Mouse (Mus musculus) cerebellum, adult 2 months (tissue): ENCODE results near the gene Ptger4. TPM values are rescaled to one million over a fixed set of nuclear protein-coding genes. Genes with fewer than 3 reads are reported as not detected.

Experiments used
- DNase-seq, 2 experiments: peaks; one replicate each; pipeline ENCODE4 v3.0.0; 2021
- H3K27ac ChIP-seq: fragments of 200-500 bp; 2 replicates; pipeline ENCODE4 v1.5.1; 2012; ENCODE audit warnings: low read length, control low read depth, inconsistent platforms; ENCODE audit not compliant: insufficient read depth
- H3K27me3 ChIP-seq: fragments of 200-500 bp; 2 replicates; pipeline ENCODE4 v1.6.1; 2012; ENCODE audit warnings: inconsistent platforms, mild to moderate bottlenecking, low read length, moderate library complexity; ENCODE audit not compliant: control insufficient read depth, insufficient read depth
- H3K4me1 ChIP-seq: fragments of 200-500 bp; 2 replicates; pipeline ENCODE4 v1.6.1; 2011; ENCODE audit warnings: low read length; ENCODE audit not compliant: control insufficient read depth, insufficient read depth
- H3K4me3 ChIP-seq: fragments of 200-500 bp; replicated peaks from 2 replicates; pipeline ENCODE3; 2011; ENCODE audit warnings: mild to moderate bottlenecking, low read depth, low read length, control low read depth; ENCODE audit not compliant: insufficient read depth
- CTCF ChIP-seq: fragments of 200-500 bp; IDR thresholded peaks from 2 replicates; pipeline ENCODE4 v1.5.1; 2011; ENCODE audit warnings: low read depth, mild to moderate bottlenecking, control low read depth, low read length, moderate library complexity, borderline replicate concordance; ENCODE audit not compliant: insufficient read depth
- POLR2A ChIP-seq: fragments of 200-500 bp; IDR thresholded peaks from 2 replicates; pipeline ENCODE4 v1.6.1; 2011; ENCODE audit warnings: low read length, control low read depth, borderline replicate concordance; ENCODE audit not compliant: insufficient read depth
- WGBS: fragments of 180-500 bp; shearing (Covaris S2); methylation state at CpG from one replicate; pipeline ENCODE4 v1.1.7; 2018; 5-methylcytosine and 5-hydroxymethylcytosine counted together
- polyA plus RNA-seq: library from polyadenylated mRNA; depleted of rRNA; stranded (reverse); fragments of >200 nt; gene quantifications from 2 replicates; pipeline ENCODE4 v1.2.3, GENCODE M21; 2012; rRNA removed

The Ptger4 gene
- 1.1 and 1.2 TPM in 2 replicates for polyA plus RNA-seq

- no peak within 1 kb of the TSS for H3K27ac ChIP-seq
- H3K27me3 ChIP-seq, result no peaks in the 10 kb centered on the region
- no peak for TF ChIP-seq POLR2A
- TF ChIP-seq CTCF, result no peak
- H3K4me3 ChIP-seq, result peak within 1 kb of the TSS; percentile 57
- peak; percentile 56 to 57 for DNase-seq
- WGBS, result under 1% methylated on average over 61 of the region's 61 CpGs
- peaks cover 10% of the 10 kb centered on the region for H3K4me1 ChIP-seq
Observed at GRCm38 (mm10) chr15:5243959-5244905, at the start of gene Ptger4. Gene Ptger4 (minus strand): TSS chr15:5244187.

- 80% methylated on average over 8 of the region's 8 CpGs for WGBS
- DNase-seq, result no peak
- Histone ChIP-seq H3K27ac (no peak overlapping the region), H3K4me3 (no peak overlapping the region), H3K27me3 (no peaks in the 10 kb centered on the region), H3K4me1 (no peaks in the 10 kb centered on the region)
- no peak for TF ChIP-seq POLR2A
- no peak for TF ChIP-seq CTCF
Observed at GRCm38 (mm10) chr15:5288412-5288811, 44.4 kb upstream of the Ptger4 start.

GRCm38 (mm10) chr15:5287072-5287471, 43.1 kb upstream of the Ptger4 start:
- Histone ChIP-seq H3K4me3 (no peak overlapping the region), H3K4me1 (no peaks in the 10 kb centered on the region), H3K27me3 (no peaks in the 10 kb centered on the region), H3K27ac (no peak overlapping the region)
- 53% methylated on average over 5 of the region's 5 CpGs for WGBS
- TF ChIP-seq POLR2A, result no peak
- TF ChIP-seq CTCF, result no peak
- no peak for DNase-seq

GRCm38 (mm10) chr15:5281316-5281715, 37.3 kb upstream of the Ptger4 start:
- H3K4me3 ChIP-seq, result no peak overlapping the region
- TF ChIP-seq POLR2A (no peak), CTCF (no peak)
- no peaks in the 10 kb centered on the region for H3K4me1 ChIP-seq
- no peak for DNase-seq
- H3K27me3 ChIP-seq, result no peaks in the 10 kb centered on the region
- 85% methylated on average over 2 of the region's 2 CpGs for WGBS
- no peak overlapping the region for H3K27ac ChIP-seq

- DNase-seq, result no peak
- 78% methylated on average over 4 of the region's 4 CpGs for WGBS
- TF ChIP-seq POLR2A, result no peak
- Histone ChIP-seq H3K27me3 (no peaks in the 10 kb centered on the region), H3K27ac (no peak overlapping the region), H3K4me3 (no peak overlapping the region), H3K4me1 (no peaks in the 10 kb centered on the region)
Observed at GRCm38 (mm10) chr15:5279831-5280230, 35.8 kb upstream of the Ptger4 start.

GRCm38 (mm10) chr15:5278525-5278924, 34.5 kb upstream of the Ptger4 start:
- Histone ChIP-seq H3K4me1 (no peaks in the 10 kb centered on the region), H3K27me3 (no peaks in the 10 kb centered on the region), H3K4me3 (no peak overlapping the region), H3K27ac (no peak overlapping the region)
- DNase-seq, result no peak
- TF ChIP-seq CTCF (no peak), POLR2A (no peak)

GRCm38 (mm10) chr15:5273981-5274380, 30.0 kb upstream of the Ptger4 start:
- Histone ChIP-seq H3K4me3 (no peak overlapping the region), H3K27ac (no peak overlapping the region), H3K27me3 (no peaks in the 10 kb centered on the region), H3K4me1 (no peaks in the 10 kb centered on the region)
- 92% methylated on average over 1 of the region's 1 CpGs for WGBS
- TF ChIP-seq CTCF (no peak), POLR2A (no peak)
- no peak for DNase-seq

- DNase-seq, result no peak
- no peaks in the 10 kb centered on the region for H3K27me3 ChIP-seq
- WGBS, result 42% methylated on average over 3 of the region's 3 CpGs
Observed at GRCm38 (mm10) chr15:5266095-5266494, 22.1 kb upstream of the Ptger4 start.

More at GRCm38 (mm10) chr15:5266095-5266494, 22.1 kb upstream of the Ptger4 start:
- TF ChIP-seq POLR2A (no peak), CTCF (no peak)
- Histone ChIP-seq H3K27ac (no peak overlapping the region), H3K4me1 (no peaks in the 10 kb centered on the region), H3K4me3 (no peak overlapping the region)
